Mouse (Mus musculus) common myeloid progenitor, adult 5-6 weeks (primary cell): ENCODE data around the gene Lsp1. TPM values are rescaled to one million over a fixed set of nuclear protein-coding genes. Genes with fewer than 3 reads are reported as not detected.

Experiments used
- ATAC-seq: replicated peaks from 2 replicates; pipeline ENCODE4 v1.8.0; 2016; ENCODE audit warnings: low read depth, mild to moderate bottlenecking, moderate TSS enrichment, inconsistent platforms; ENCODE audit not compliant: poor library complexity, severe bottlenecking
- total RNA-seq: library from RNA; stranded (forward); fragments of 200-1000, 187-1606 nt; gene quantifications from 2 replicates; pipeline ENCODE4 v1.2.3, GENCODE M21; 2017

The Lsp1 gene
- total RNA-seq, result 96.5 and 108 TPM in 2 replicates

DNA sequence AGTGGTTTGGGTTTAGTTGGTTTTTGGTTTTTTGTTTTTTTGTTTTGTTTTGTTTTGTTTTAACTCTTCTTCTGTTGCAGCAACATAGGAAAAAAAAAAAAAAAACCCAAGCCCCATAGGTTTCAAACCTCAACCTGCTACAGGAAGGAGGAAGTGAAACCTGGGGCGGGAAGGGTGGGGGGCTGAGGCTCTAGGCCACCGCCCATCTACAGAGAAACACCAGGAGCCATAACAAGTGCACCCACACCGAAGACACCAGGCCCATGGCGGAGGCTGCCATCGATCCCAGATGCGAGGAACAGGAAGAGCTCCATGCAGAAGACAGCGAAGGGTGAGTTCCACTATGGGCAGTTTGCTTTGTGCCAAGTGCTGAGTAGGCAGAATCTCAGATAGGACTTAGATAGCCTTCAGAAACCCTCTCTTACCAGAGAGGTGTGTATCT is at the start of gene Lsp1:
Gene Lsp1, plus strand, starts transcription at position 174 of the 442 bp plus-strand sequence.
- ATAC-seq, result peak; percentile 51

DNA sequence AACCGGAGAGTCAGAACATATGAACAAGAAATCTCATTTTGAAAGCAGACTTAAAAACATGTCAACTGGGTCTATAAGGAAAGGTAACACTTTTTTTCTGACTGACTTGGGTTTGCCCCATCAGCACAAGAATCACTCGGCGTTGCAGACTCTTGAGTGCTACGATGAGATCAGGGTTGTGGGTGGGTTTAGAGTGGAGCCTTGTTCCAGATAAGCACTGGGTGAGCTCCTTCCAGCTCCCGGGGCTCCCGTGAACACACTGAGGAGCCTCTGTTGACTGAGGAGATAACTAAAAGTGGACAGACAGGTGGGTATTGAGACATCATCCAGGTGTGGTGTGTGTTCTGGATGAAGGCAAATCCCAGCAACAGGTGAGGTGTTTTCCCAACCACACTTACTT is 47.3 kb upstream of the Lsp1 start:
- no peak for ATAC-seq

DNA sequence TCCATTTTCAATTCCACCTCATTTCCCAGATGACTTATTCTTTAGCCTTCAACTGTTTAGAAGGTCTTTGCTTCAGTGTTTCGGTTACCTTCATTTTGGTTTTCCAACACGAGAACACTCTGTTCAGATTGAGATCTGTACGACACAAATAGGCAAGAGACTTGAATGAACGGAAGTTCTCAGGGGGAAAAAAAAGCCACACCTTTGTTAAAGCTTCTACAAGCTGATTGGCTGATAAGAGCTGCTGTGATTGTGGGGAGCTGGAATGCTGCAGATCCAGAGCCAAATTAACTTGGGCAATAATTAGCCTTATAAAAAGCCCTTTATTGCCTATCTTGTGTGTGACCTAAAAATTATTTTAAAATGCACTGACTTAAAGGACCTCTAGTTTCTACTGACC is 45.3 kb upstream of the Lsp1 start:
- ATAC-seq, result no peak

DNA sequence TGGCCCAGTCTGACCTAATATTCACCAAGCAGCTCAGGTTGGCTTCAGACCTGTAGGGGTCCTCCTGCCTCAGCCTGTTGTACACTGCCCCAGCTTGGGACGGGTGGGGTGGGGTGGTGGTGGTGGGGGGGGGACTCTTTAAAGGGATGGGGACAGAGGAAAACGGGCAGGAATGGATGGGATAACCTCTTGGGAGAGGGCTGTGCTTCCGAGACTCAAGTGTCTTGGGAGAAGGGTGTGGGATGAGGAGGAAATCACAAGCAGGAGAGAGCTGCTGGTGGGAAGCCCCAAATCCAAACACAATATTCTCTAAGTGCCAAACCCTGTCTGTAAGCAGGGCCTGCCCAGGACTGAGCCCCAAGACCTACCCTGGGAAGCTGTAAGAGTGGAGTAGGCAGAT is 44.4 kb upstream of the Lsp1 start:
- ATAC-seq, result no peak

GRCm38 (mm10) chr7:142418027-142418426 is 42.6 kb upstream of the Lsp1 start:
- ATAC-seq, result no peak

DNA sequence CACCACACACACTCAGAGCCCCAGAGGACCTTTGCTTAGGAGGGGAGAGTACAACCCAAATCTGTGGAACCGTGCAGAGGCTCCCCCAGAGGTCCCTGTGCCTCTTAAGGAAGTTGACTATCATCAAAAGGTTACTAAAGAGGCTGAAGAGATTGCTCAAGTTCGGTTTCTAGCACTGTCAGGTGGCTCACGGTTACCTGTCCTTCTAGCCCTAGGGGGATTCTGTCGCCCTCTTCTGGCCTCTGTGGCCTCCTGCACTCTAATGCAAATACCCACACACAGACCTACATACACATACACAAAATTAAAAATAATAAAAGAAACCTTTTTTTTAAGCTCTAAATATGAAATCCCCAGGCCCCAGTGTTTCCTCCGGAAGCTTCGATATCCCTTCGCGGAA is 41.9 kb upstream of the Lsp1 start:
- no peak for ATAC-seq

GRCm38 (mm10) chr7:142419887-142420286 is 40.7 kb upstream of the Lsp1 start:
- peak; percentile 65 for ATAC-seq

DNA sequence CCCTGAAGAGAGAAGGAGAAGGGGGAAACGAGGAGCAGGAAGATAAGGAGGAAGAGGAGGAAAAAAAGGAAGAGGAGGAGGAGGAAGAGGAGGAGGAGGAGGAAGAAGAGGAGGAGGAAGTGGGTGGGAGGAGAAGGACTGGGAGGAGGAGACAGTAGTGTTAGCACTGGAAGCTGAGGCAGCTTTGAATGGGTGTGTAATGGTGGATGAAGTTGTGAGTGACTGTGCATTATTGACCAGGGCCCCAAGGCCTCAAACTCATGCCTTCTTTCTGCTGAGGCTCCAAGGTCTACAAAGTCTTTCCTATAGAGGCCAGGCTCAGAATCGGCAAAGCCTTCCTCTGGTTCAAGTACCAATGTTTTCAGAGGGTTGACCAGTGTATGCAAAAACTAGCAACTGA is 38.8 kb upstream of the Lsp1 start:
- no peak for ATAC-seq

DNA sequence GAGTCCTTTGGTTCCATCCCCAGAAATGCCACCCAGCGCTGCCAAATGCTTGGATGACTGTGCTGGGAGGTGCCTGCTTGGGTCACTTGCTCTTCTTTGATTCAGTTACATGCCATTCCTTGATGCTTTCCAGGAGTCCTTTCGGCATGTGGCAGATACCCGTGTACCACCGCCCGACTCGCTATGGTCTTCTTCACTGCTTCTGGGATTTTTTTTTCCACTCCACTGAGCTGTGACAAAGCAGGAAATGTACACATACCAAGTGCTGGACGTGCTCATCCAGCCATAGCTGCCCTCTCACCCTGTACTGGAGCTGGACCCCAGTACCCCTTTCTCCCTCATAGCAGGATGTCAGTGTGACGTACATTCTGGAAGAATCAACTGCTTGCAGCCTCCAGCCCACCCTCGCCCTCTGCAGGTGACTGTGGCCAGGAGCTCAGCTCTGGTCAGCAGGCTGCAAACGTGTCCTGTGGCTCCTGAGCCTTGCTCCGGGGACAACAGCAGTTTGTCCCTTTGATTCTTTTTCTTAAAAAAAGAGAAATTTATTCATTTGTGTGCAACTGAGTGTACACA is 34.9 kb upstream of the Lsp1 start:
- no peak for ATAC-seq

DNA sequence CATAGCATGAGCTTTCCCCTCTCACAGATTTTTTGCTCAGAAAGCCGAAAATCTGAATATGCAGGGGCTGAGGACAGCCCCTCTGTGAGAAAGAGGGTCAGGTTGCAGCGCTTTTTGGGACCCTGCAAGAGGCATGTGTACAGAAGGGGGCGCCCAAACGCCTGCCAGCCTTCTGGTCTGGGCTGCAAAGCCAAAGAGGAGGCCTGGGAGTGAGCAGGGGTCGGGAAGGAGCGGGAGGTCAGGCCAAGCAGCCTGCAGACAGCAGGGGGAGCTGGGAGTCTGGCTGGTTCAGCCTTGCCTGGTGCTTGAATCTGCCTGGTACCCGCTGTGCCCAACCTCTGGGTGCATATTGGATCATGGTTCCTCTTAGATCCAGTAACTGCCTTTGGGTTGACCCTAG is 32.4 kb upstream of the Lsp1 start:
- ATAC-seq, result peak; percentile 64

DNA sequence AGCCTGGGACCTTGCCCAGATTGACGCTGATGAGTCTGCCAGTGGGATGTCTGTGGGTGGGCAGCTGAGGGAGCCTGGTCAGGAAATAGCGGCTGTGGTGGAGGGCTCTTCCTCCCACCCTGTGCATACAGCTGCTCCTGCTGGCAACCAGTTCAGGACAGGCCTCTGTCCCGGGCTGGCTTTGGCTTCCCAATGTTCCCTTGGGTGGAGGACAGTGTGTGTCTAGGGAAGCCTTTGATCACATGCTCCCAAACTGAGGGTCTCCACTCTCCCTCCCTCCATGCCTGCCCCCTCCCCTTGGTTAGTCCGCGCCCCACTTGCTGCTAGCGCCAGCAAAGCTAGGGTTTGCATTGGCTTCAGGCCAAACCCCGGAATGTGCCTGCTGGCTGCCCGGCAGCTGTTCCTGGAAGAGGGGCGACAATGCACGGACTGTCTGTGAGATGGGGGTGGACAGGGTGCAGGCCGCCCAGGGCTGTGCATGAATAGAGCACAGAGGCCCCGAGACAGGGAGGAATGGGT is 30.4 kb upstream of the Lsp1 start:
- ATAC-seq, result peak; percentile 38; the same call in 1 of the 2 replicates

GRCm38 (mm10) chr7:142431106-142431505 is 29.5 kb upstream of the Lsp1 start:
- ATAC-seq, result no peak

DNA sequence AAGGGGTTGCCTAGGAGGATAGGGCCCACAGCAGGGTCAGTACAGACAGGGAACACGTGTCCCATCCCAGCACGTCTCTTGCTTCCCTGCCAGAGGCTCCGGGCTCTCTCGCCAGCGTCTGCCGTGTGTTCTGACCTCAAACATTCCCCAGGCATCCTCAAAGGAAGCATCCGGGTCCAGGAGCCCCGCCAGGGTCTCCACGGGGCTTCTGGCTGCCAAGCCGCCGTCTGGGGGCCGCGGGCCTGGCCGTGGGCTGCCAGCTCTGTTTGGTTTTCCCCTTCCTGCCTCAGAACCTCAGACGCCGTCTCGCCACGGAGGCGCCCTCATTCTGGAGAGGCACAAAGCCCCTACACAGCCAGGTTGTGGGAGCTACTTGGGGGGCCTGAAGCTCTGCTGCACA is 27.0 kb upstream of the Lsp1 start:
- ATAC-seq, result no peak

DNA sequence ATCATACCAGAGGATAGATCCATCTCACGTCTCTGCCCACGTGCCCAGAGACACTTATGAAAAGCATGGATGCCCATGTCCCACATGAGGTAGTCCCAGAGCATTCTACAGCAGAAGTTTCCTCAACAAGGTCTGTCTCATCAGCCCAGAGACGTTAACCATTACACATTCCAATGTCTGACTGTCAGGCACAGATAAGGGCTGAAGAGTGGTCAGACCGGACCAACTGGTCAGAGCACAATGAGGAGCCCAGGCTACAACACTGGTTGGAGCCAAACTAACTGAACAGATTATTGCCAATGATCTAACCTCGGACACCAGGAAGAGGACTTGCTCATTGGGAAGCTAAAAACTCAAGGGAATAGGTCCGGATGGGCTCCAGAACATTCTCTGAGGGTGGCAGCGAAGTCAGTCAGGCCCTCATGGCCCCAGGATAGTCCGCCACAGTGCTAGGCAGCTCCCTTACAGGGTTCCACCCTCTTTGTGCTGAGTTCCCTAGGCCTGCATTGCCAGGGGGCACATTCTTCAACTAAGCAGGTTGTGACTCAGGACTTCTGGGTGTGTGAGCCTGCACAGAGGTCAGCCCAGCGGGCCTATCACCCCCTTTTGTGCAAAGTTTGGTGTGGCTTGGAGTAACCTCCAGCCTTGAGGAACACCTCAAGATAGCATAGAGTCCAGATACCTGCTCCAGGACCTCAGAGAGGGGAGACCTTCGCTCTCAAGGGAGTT is 26.3 kb upstream of the Lsp1 start, which contains the start of gene Syt8:
Gene Syt8, plus strand, starts transcription at position 714 of the 729 bp plus-strand sequence.
- ATAC-seq, result no peak

DNA sequence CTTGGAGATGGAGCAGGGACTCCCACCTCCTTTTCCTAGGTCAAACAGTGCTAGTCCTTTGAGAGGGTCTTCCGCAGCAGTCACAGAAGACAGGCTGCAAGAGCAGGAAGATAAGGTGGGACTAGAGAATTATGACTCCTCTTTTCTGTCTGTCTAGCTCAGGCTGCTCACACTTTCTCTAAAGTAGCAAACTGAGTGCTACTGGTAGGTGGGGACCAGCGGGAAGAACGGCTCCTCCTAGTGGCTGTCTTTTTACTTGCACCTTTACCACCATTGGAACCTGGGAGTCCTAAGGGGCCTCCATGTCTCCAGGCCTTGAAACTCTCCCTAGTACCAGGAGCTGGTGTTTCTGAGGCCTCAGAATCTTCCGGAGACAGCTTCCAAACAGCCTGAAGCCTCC is 25.1 kb upstream of the Lsp1 start:
- peak; percentile 77 for ATAC-seq

GRCm38 (mm10) chr7:142437324-142437723 is 23.3 kb upstream of the Lsp1 start:
- no peak for ATAC-seq

DNA sequence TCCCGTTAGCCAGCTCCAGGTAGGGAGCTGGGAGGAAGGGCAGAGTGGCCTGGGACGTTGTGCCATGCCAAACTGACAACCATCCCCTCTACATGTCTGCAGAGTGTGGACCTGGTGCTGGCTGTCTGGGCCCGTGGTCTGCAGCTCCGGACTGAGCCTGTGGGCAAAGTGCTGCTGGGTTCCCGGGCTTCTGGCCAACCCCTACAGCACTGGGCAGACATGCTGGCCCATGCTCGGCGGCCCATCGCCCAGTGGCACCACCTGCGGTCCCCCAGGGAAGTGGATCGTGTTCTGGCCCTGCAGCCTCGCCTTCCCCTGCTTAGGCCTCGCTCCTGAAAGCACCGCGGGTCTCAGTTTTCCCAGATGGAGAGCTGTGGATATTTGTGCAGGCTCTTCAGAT is 20.6 kb upstream of the Lsp1 start:
- ATAC-seq, result no peak

GRCm38 (mm10) chr7:142440657-142441114 is 19.9 kb upstream of the Lsp1 start:
- ATAC-seq, result peak; percentile 40; the same call in 1 of the 2 replicates

DNA sequence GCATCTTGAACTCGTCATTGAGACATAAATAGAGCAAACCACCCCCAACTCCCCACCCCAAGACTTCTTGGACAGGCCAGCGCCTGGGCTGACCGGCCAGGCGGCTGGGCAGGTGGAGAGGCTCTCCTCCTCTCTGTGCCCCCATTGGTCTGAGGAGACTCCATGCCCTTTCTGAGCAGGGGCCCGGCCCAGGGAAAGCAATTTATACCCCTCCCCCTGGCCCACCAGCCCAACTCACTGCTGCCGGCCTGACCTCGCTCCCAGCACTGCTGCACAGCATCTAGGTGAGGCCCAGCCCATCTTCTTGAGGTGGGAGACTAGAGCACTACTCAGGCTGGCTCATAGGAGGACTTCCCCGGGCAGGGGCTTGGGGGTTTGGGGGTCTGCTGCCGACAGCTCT is 19.0 kb upstream of the Lsp1 start, which contains the start of gene Tnni2:
Gene Tnni2, plus strand, starts transcription at position 224 of the 400 bp plus-strand sequence.
- no peak for ATAC-seq

DNA sequence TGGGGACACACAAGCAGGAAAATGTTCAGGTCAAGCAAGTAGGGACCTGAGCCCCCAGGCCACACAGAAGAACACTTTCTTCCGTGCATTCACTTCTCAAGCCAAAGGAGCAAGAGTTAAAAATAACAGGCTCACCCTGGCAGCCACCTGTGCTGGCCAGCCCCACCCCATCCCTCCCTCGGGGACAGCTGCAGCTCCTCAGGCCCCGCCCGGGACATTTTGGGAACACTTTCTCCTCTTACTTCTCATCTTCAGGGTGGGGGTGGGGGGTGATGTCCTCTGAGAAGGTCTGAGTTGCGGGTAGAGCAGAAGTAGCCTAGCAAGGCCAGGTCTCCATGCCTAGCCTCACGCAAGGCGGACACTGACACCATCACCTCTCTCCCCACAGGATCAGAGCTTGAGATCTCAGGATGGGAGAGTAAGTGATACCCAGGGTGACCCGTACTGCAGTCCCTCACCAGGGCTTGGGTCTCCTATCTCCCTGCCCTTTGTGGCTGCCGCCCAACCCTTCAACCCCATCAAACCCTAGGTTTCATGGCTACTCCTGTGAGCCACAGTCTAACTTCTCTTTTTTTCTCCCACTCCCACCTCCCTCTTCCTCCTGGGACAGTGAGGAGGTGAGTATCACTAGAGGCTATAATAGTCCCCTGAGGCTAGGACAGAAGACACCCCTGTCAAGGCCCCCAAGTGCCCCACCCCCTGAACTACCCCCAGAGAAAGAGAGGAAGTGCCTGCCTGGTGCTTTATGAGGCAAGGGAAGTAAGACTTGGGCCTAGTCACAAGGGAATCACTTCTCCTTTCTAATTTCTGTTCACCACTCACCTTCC is 18.3 kb upstream of the Lsp1 start:
- peak; percentile 78 for ATAC-seq
